Mouse (Mus musculus) urinary bladder, postnatal 14 days (tissue): ENCODE data around the gene Cacna2d2.

Source experiments
- DNase-seq: peaks from one replicate; pipeline ENCODE4 v3.0.0; 2021; ENCODE audit warnings: low spot score

The Cacna2d2 gene

GRCm38 (mm10) chr9:107403116-107403515 lies 3.7 kb downstream of the Cacna2d2 start:
- DNase-seq, result no peak

GRCm38 (mm10) chr9:107409449-107409848 lies 10.0 kb downstream of the Cacna2d2 start:
- DNase-seq, result no peak

- DNase-seq, result peak; percentile 40
These were observed 17.7 kb downstream of the Cacna2d2 start for GRCm38 (mm10) chr9:107417106-107417505.

GRCm38 (mm10) chr9:107419491-107420244 lies 20.3 kb downstream of the Cacna2d2 start:
- no peak for DNase-seq

GRCm38 (mm10) chr9:107420898-107421297 lies 21.5 kb downstream of the Cacna2d2 start:
- DNase-seq, result no peak

- DNase-seq, result no peak
These were observed 23.5 kb downstream of the Cacna2d2 start for GRCm38 (mm10) chr9:107422878-107423277.

- no peak for DNase-seq
These were observed 25.2 kb downstream of the Cacna2d2 start for GRCm38 (mm10) chr9:107424485-107425175.

- DNase-seq, result no peak
These were observed 28.5 kb downstream of the Cacna2d2 start for GRCm38 (mm10) chr9:107427876-107428275.

- DNase-seq, result no peak
These were observed 29.2 kb downstream of the Cacna2d2 start for GRCm38 (mm10) chr9:107428451-107429186.

GRCm38 (mm10) chr9:107430445-107430844 lies 31.0 kb downstream of the Cacna2d2 start:
- no peak for DNase-seq

GRCm38 (mm10) chr9:107432546-107432945 lies 33.1 kb downstream of the Cacna2d2 start:
- no peak for DNase-seq

GRCm38 (mm10) chr9:107434851-107435250 lies 35.4 kb downstream of the Cacna2d2 start:
- no peak for DNase-seq

GRCm38 (mm10) chr9:107435285-107435684 lies 35.9 kb downstream of the Cacna2d2 start:
- no peak for DNase-seq

- DNase-seq, result no peak
These were observed 43.5 kb downstream of the Cacna2d2 start for GRCm38 (mm10) chr9:107442891-107443290.

- DNase-seq, result no peak
These were observed 43.9 kb downstream of the Cacna2d2 start for GRCm38 (mm10) chr9:107443324-107443723.

GRCm38 (mm10) chr9:107445011-107445471 lies 45.6 kb downstream of the Cacna2d2 start:
- DNase-seq, result no peak

GRCm38 (mm10) chr9:107448805-107449517 lies 49.5 kb downstream of the Cacna2d2 start:
- DNase-seq, result no peak

- no peak for DNase-seq
These were observed 52.0 kb downstream of the Cacna2d2 start for GRCm38 (mm10) chr9:107451400-107451799.

- no peak for DNase-seq
These were observed 52.6 kb downstream of the Cacna2d2 start for GRCm38 (mm10) chr9:107451891-107452521.

GRCm38 (mm10) chr9:107452552-107452951 lies 53.1 kb downstream of the Cacna2d2 start:
- no peak for DNase-seq

GRCm38 (mm10) chr9:107453151-107453550 lies 53.7 kb downstream of the Cacna2d2 start:
- DNase-seq, result no peak
